Mouse (Mus musculus) cerebral cortex, adult 2 months (tissue): Measurements from ENCODE around the gene Ncapd3.

Experiments
- WGBS: fragments of 180-500 bp; shearing (Covaris S2); methylation state at CpG from one replicate; pipeline ENCODE4 v1.1.7; 2018; 5-methylcytosine and 5-hydroxymethylcytosine counted together

Ncapd3 gene

GRCm38 (mm10) chr9:27043892-27044291 lies 13.9 kb downstream of the Ncapd3 start:
- 94% methylated on average over 5 of the region's 5 CpGs for WGBS

- WGBS, result 72% methylated on average over 2 of the region's 2 CpGs
Observed at GRCm38 (mm10) chr9:27049492-27049891, 19.5 kb downstream of the Ncapd3 start.

GRCm38 (mm10) chr9:27058341-27058740 lies 28.4 kb downstream of the Ncapd3 start:
- 60% methylated on average over 5 of the region's 5 CpGs for WGBS

GRCm38 (mm10) chr9:27070895-27071294 lies 40.9 kb downstream of the Ncapd3 start:
- WGBS, result 94% methylated on average over 4 of the region's 4 CpGs

- 62% methylated on average over 1 of the region's 1 CpGs for WGBS
Observed at GRCm38 (mm10) chr9:27074677-27075076, 44.7 kb downstream of the Ncapd3 start.

- 89% methylated on average over 5 of the region's 5 CpGs for WGBS
Observed at GRCm38 (mm10) chr9:27086256-27086655, 56.3 kb downstream of the Ncapd3 start.

- WGBS, result 63% methylated on average over 3 of the region's 3 CpGs
Observed at GRCm38 (mm10) chr9:27087402-27087801, 57.4 kb downstream of the Ncapd3 start.

GRCm38 (mm10) chr9:27090134-27090533 lies 60.2 kb downstream of the Ncapd3 start:
- WGBS, result 55% methylated on average over 1 of the region's 1 CpGs

GRCm38 (mm10) chr9:27090801-27091775 lies 61.1 kb downstream of the Ncapd3 start:
- 60% methylated on average over 13 of the region's 13 CpGs for WGBS

GRCm38 (mm10) chr9:27092916-27093315 lies 62.9 kb downstream of the Ncapd3 start:
- WGBS, result 85% methylated on average over 6 of the region's 6 CpGs

- WGBS, result 36% methylated on average over 4 of the region's 4 CpGs
Observed at GRCm38 (mm10) chr9:27098092-27098491, 68.1 kb downstream of the Ncapd3 start.

- WGBS, result 75% methylated on average over 8 of the region's 8 CpGs
Observed at GRCm38 (mm10) chr9:27098557-27098956, 68.6 kb downstream of the Ncapd3 start.

- 63% methylated on average over 4 of the region's 4 CpGs for WGBS
Observed at GRCm38 (mm10) chr9:27099474-27099873, 69.5 kb downstream of the Ncapd3 start.

- WGBS, result 89% methylated on average over 6 of the region's 6 CpGs
Observed at GRCm38 (mm10) chr9:27101466-27101865, 71.5 kb downstream of the Ncapd3 start.

GRCm38 (mm10) chr9:27106081-27106480 lies 76.1 kb downstream of the Ncapd3 start:
- 4% methylated on average over 1 of the region's 1 CpGs for WGBS

- WGBS, result 87% methylated on average over 4 of the region's 4 CpGs
Observed at GRCm38 (mm10) chr9:27108451-27108850, 78.5 kb downstream of the Ncapd3 start.

GRCm38 (mm10) chr9:27109533-27110514 lies 79.8 kb downstream of the Ncapd3 start:
- WGBS, result 31% methylated on average over 22 of the region's 22 CpGs

GRCm38 (mm10) chr9:27110681-27111080 lies 80.7 kb downstream of the Ncapd3 start:
- WGBS, result 12% methylated on average over 5 of the region's 5 CpGs

- 57% methylated on average over 3 of the region's 3 CpGs for WGBS
Observed at GRCm38 (mm10) chr9:27111756-27112155, 81.8 kb downstream of the Ncapd3 start.

- WGBS, result 74% methylated on average over 9 of the region's 9 CpGs
Observed at GRCm38 (mm10) chr9:27121254-27121653, 91.3 kb downstream of the Ncapd3 start.

- 86% methylated on average over 4 of the region's 4 CpGs for WGBS
Observed at GRCm38 (mm10) chr9:27122076-27122475, 92.1 kb downstream of the Ncapd3 start.

GRCm38 (mm10) chr9:27122963-27123362 lies 93.0 kb downstream of the Ncapd3 start:
- 53% methylated on average over 4 of the region's 4 CpGs for WGBS
